Mouse (Mus musculus) left cerebral cortex, postnatal 10 days (tissue): ENCODE measurements around the gene Pcdh19. TPM values are rescaled to one million over a fixed set of nuclear protein-coding genes. Genes with fewer than 3 reads are reported as not detected.

Source experiments
- DNase-seq, 2 experiments: peaks; one replicate each; pipeline ENCODE4 v3.0.0; 2021 to 2022; ENCODE audit warnings: low spot score in 2 of 2, mixed read lengths in 1 of 2; ENCODE audit errors: extremely low spot score in 1 of 2
- intact Hi-C: fragments of 180-260 bp; cut with DNase I; formaldehyde crosslinking; loops from one replicate; pipeline ENCODE4 v1.15.1; 2025
- total RNA-seq, 2 experiments: library from RNA; stranded (reverse); gene quantifications; 2 replicates each; pipeline ENCODE4 v1.2.3; 2021

Gene Pcdh19
- total RNA-seq, 2 experiments from 2014 or later: 79.9 to 82.9 TPM

DNA sequence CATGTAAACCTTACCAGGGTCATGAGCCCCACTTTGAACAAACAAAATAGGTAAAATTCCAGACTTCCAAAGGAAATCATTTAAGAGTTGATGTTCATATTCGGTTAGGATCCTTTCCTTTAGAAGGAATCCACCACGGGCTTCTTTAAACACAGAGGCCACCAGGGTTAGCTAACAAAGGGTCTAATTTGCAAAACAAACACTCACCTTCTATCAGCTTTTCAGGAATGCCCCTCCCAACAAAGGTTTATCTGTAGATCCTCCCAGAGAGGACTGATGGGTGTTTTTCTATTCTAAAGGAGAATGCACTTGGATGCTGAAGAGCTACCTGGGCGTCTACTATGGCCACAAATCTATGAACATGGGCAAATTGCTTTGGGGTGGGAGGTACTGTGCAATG is 15.0 kb downstream of the Pcdh19 start:
- intact Hi-C loops: no loop called here

GRCm38 (mm10) chrX:133660111-133660510 is 28.7 kb downstream of the Pcdh19 start:
- DNase-seq: no peak
- intact Hi-C loops: no loop called here

More for the DNA sequence above, 15.0 kb downstream of the Pcdh19 start:
- DNase-seq: no peak

DNA sequence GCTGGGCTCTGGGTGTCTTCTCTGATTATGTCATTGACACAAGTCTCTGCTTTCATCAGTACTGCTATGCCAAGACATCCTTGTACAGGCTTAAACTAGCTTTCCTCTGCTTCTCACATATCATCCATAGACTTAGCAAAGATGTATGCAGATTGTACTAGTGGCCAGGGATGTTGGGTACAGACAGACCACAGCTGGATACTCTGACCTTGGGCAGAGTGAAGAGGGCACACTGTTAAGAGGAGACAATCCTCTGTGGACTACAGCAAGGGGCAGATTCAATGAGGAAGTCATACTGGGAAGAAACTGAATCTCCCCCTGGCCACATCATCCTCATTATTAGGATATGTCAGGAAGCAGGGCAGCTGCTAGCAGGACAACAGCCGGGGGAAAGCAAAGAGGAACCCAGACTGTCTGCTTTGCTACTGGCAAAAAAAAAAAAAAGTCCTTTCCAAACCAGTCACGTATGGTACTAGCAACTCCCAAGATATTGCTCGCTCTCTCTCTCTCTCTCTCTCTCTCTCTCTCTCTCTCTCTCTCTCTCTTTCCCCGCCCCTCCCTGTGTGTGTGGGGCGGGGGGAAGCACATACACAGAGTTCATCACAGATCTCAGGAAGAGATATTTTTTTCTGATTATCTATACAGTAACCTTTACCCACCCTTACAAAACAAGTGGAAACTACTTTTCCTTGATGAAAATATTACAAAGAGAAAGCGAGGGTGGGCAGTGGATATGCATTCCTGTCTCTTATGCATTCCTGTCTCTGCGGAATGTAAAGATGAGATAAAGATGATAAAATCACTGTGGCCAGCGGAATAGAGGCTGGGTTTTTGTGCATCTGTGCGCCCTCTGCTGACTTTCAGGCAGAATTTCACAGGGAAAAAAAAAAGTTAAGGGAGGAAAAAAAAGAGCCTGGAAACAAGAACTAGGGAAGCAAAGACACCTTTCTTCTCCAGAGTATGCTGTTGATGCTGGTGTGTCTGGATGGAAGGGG is 31.2 kb downstream of the Pcdh19 start:
- intact Hi-C loops: no loop called here
- no peak for DNase-seq

DNA sequence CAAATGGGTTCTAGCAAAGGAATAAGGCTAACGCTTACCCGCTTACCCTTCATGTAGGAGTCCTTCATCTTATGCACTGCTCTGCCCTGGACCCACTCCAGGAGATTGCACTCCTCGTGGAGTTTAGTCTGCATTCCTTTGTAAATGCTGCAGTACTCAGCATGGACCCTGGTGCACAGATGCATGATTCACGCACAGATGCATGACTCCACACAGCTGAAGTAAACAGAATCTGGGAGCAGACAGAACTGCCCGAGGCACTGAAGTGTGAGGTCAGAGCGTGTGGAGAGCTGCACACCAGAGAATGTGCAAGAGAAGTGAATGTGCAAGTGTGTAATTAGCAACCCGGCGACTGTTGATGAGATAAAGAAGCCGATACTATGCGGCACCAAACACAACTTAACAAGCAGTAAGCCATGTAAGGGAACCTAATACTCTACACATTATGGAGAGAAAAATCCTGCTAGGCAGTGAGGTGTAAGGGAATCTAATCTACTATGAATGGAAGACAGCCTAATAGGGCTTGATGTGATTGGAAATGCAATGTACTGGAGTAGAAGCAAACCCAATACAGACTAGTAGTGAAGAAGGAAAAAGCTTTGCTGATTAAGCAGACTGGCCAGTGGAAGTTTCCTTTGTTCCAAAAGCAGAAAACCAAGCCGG is 32.8 kb downstream of the Pcdh19 start:
- intact Hi-C loops: no loop called here
- no peak for DNase-seq

- no peak for DNase-seq
- intact Hi-C loops: no loop called here
Observed at GRCm38 (mm10) chrX:133655196-133655595, 33.6 kb downstream of the Pcdh19 start.

DNA sequence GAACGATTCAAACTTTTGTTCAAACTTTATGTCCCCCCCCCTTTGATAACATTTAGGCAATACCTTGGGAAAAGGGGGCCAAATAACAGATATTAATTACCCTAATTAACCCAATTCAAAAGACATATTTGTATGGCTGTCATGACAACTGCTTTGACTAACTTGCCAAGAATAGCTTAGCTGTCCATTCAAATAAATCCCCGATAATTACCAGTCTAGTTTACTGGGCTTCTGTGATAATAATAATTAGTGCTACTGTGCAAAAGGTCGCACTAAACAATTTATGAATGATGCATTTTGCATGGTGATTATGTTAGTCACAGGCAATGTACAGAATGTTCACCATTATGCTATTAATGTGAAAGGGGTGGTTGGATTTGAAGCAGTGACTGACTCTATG is 35.7 kb downstream of the Pcdh19 start:
- intact Hi-C loops: no loop called here
- DNase-seq: no peak

DNA sequence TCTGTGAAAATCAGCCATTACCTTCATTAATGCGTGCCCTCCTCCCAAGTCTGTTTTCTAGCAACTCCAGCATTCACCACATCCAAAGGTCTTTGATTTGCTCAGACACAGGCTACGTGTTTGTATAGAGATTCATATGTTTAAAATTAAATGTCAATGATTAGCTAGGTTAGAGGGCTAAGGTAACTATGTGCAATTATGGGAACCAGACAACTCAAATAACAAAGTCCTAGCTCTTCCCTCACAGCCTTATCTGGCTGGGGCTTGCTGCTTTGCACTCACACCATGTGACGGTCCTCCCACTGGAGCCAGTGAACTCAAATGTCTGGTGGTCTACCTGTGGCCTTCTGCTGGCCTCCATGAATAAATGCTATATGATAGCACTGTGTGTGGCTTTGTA is 38.4 kb downstream of the Pcdh19 start:
- intact Hi-C loops: no loop called here
- no peak for DNase-seq

DNA sequence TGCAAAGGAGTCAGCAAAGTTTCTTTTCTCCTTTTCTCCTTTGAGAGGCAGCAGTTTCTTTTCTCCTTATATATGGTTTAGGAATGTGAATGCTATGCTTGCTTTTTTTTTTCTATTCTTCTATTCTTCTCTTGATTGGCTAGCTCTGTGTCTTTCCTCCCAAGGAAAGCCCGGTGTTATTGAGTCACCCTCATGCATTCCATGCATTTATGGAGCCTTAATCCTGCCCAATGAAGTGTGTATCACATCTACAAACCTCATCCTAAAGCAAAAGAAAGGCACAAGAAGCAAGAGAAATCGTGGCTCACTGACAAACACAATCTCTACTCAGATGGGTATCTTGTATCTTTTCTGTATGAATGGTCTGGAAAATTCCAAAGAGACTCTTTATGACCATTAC is 41.0 kb downstream of the Pcdh19 start:
- intact Hi-C loops: no loop called here
- no peak for DNase-seq

GRCm38 (mm10) chrX:133639445-133639844 is 49.3 kb downstream of the Pcdh19 start:
- intact Hi-C loops: no loop called here

DNA sequence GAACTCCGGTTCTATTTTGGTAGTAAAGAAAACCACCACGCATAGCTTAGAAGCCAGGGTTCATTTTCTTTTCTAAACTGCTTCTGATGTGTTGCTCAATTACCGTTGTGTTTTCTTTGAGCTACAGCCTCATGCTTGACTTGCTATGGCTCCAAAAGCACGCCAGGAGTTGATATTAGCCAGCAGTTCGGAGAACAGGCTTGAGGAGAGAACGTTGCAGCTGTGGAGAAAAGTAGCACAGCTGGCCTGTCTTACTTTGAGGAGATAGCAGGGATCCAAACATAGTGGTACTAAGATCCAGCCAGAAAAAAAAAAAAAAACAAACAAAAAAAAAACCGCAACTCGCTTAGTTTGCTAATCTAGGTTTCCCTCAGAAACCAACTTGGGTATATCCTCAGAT is 59.2 kb downstream of the Pcdh19 start:
- DNase-seq: peak in 1 of 2 experiments; percentile 9
- intact Hi-C loops: no loop called here

More at GRCm38 (mm10) chrX:133639445-133639844, 49.3 kb downstream of the Pcdh19 start:
- DNase-seq: no peak

DNA sequence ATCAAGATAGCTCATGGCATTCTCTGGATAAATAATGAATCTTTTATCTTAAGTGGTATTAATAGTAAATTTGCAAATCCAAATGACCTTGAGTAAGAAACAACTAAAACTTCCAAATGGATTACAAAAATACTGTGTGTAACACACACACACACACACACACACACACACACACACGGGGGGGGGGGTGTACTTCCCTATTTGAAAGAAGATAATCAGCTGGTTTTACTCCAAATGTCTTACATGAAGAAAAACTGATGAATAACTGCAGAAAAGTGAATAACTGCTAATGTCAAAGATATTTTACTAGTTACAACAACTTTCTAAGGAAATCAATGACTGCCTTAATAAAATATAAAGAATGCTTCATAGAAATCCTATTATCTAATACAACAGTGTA is 70.6 kb downstream of the Pcdh19 start:
- intact Hi-C loops: no loop called here
- no peak for DNase-seq

DNA sequence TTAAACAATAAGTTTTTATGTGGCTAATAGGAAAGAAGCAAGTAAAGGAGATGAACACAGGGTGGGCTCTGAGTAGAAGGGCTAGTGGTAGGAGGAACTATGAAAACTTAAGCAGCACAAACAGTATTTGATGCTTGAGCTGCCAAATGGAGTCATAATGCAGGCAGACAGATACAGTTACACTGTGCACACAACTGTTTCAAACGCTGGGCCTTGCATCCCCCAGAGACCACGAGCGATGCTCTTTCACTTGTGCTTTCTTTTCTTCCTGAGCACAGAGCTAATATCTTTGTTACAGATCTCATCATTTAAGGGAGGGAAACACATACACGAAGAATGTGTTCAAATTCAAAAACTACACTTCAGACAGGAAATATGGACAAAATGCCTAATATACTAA is 83.0 kb downstream of the Pcdh19 start:
- intact Hi-C loops: no loop called here
- no peak for DNase-seq

DNA sequence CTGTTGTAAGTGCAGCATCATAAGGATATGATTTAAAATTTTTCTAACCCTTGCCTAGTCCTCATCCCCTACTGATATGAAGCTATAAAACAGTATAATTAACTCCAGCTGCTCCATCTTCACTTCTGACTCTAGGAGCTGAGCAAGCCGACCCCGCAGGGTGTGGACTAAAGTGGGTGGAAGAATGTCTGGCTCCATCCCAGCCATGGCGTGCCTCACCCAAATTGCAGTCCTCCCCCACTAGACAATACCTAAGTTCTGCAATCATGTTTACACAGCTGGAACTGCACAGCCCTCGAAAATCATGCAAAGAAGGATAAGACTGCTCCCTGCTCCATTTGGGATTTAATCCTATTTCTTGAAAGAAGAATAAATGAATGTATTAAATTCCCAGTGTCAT is 84.5 kb downstream of the Pcdh19 start:
- intact Hi-C loops: no loop called here
- DNase-seq: peak in 1 of 2 experiments; percentile 50

DNA sequence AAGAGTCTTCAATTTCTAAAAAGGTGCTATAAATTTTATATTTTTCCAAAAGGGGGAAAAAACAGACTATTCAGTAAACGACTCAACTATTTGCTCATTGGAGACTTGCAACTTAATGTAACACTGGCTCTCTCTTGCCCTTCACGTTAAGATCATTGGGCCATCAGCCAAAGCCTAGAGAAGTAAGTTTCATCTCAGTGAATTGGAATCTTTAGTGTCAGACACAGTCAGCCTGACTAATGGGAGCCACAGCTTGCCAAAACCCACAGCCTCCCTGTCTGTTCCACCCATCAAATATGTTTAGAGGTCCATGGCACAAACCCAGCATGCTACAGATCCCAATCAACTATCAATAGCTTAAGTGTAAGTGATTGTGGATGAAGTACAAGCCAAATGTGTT is 86.7 kb downstream of the Pcdh19 start:
- intact Hi-C loops: no loop called here
- no peak for DNase-seq

DNA sequence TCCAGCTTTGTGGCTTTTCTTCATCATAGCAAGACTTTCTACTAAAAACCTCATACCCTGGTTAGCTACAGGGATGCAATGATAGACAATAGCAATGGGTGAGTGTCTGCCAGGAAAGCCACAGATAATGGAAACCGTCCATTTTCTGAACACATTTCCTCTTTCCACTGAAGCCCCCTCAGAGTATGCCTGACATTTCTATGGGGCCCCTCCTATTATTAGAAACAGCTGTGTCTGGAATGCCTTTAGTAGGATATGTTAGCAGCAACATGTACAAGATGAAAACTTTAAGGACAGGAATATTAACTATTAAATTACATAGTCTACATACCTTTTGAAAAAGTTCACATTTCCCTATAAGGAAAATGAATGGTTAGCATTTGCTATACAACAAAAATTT is 87.1 kb downstream of the Pcdh19 start:
- intact Hi-C loops: no loop called here
- no peak for DNase-seq

DNA sequence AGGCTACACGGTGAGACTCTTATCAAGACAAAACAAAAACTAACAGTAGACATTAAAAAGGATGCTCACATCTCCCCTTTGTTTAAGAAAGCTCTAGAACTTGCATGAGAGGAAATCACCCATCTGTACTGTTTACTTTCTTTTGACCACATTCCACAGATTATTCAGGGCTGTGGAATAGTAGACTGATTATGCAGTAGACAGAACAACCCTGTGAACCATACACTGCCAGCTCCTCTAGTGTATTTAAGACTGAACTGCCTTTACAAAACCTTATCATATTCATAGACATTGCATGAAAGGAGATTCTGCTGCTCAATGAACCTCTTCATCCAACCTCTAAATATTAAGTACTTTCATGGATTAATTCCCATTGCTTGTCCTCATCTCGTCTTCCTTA is 87.6 kb downstream of the Pcdh19 start:
- intact Hi-C loops: no loop called here

GRCm38 (mm10) chrX:133575601-133576382 is 113.0 kb downstream of the Pcdh19 start:
- intact Hi-C loops: no loop called here
- DNase-seq: no peak

More for the DNA sequence above, 87.6 kb downstream of the Pcdh19 start:
- no peak for DNase-seq

DNA sequence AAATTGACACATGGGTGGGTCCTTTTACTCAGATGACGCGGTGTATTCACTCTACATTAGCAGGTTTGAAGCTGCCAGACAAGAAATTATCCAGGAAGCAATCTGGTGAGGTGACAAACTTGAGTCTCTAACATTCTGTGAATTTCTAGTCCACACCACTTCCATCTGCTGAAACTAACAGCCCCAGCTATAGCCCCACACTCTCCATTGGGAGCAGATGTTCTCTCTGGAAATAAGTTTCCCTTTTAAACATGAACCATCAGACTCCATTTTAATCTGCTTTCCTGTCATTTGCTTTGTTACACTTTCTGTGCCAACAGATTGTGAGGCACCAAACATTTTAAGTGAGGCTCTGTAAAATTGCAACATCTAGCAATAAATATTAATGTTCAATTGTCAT is 123.4 kb downstream of the Pcdh19 start:
- peak in 1 of 2 experiments; percentile 3 for DNase-seq

More for the DNA sequence above, 123.4 kb downstream of the Pcdh19 start:
- intact Hi-C loops: no loop called here
